Mouse (Mus musculus) neutrophil, adult 5-6 weeks (primary cell): ENCODE results near the gene Dbil5. TPM values are rescaled to one million over a fixed set of nuclear protein-coding genes. Genes with fewer than 3 reads are reported as not detected.

Experiments used
- ATAC-seq: fragments of 151-379, 151-347 bp; 2 replicates; pipeline ENCODE4 v1.8.0; 2017; ENCODE audit warnings: mild to moderate bottlenecking, moderate TSS enrichment; ENCODE audit not compliant: insufficient number of reproducible peaks, poor library complexity, low FRiP score, severe bottlenecking; ENCODE audit errors: extremely low read depth
- total RNA-seq: library from RNA; stranded (forward); fragments of 200-1000 nt; gene quantifications from 2 replicates; pipeline ENCODE4 v1.2.3, GENCODE M21; 2017

Gene Dbil5
- total RNA-seq, 1 experiment from 2014 or later: not detected

DNA sequence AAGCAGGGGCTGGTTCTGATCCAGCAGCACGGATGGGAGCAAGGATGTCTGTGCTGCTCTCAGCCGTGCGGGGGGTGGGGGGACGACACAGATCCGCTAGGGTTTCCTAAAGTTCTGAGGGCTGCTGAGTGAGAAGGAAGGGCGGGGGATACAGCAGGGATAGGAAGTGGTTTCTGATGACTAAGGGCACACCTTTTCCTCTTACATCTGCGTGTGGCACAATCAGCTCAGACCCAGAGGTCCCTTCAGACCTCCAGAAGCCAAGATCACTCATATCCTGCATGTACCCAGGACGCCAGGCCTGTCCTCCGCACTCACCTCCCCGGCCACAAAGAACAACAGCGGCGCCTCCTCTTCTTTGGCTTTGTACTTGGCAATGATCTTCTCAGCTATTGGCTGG, 43.8 kb downstream of the Dbil5 start:
- ATAC-seq: peak; percentile 57

DNA sequence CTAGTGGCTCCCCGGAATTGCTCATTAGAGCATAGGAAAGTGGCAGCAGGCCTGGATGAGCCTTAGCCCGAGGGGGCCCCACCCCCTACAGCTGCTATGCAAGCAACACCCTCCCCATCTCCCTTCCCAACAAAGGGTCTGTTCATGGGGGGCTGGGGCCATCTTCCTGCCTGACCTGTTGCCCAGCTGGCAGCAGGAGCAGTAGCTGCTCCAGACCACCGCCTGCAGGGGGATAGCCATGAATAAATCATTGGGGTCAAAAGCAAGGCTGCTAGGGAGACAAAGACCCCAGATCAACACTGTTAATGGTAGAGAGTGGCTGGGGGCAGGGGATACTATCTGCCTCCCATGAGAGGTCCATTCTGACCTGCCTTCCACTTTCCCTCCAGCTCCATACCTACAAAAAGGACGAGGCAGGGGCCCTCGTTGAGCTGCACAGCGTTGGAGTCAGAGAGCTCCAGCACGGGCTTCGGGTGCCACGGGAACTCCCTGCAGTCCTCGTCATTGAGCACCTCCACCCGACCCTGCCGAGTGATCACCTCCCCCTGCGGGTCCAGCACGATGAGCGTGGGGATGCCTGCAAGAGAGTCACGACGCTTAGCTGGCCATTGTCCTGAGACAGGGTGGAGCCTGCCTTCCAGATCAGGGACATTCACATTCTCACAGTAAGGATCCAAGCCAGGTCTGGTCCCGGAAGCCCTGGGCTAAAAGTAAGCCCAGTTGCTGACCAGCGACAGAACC, 45.4 kb downstream of the Dbil5 start:
- ATAC-seq: no peak

DNA sequence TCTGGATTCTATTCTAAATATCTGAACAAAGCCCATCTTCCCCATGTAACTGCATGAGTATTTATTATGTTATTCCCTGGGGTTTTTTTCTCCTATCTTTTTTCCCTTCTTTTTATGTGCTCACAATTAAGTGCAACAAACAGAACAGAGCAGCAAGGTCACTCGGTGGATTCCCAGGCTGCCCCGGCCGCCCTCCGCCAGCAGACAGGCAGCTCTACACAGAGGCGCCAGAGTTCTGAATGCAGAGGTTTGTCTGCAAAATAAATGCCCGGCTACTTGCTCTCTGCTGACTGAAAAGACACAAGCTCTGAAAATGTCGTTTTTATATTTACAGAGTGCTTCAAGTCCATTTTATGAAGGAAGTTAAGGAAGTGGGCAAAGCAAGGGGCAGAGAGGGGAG, 50.1 kb downstream of the Dbil5 start:
- ATAC-seq: no peak

DNA sequence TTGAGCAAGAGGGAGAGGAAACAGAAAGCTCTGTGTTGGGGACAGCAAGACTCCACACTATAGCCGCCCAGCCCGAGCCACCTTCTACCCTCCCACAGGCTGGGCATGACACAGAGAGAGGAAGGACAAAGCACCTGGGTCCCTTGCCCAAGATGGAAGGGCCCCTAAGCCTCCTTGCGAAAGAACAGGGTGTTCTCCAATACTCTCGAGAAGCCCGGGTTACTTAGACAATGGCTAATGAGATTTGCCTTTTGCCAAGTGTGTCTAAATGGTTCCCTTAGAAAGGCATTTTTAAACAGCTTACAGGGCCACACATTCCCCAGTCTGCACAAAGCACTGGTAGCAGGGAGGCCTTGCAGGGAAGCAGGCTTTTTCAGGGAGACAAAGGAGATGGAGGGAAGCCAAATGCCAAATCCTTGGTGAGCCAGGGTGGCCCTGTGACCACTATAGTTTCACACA, 50.6 kb downstream of the Dbil5 start:
- 0 out of 2 replicates have a peak, but pooled peaks have one; percentile 24 for ATAC-seq

Other genes starting within 250 kb of the Dbil5 start
- not detected in 2 replicates for gene 1700016K19Rik, start 217.7 kb upstream of the Dbil5 start, total RNA-seq
- gene Rflnb, start 189.8 kb upstream of the Dbil5 start, total RNA-seq: 69.2 and 73.0 TPM in 2 replicates
- gene Vps53, start 38.0 kb upstream of the Dbil5 start, total RNA-seq: 26.3 and 28.9 TPM in 2 replicates
- 1.2 and 1.4 TPM in 2 replicates for gene Fam57a, start 37.9 kb upstream of the Dbil5 start, total RNA-seq
- gene Gemin4, start 56 bp downstream of the Dbil5 start, total RNA-seq: 5.2 and 5.4 TPM in 2 replicates
- gene Mrm3, start 26.1 kb downstream of the Dbil5 start, total RNA-seq: 6.8 and 7.7 TPM in 2 replicates
- 57.1 and 60.8 TPM in 2 replicates for gene Glod4, start 26.1 kb downstream of the Dbil5 start, total RNA-seq
- gene Nxn, start 181.5 kb downstream of the Dbil5 start, total RNA-seq: 4.2 and 5.0 TPM in 2 replicates
- 4.3 and 5.6 TPM in 2 replicates for gene Timm22, start 189.3 kb downstream of the Dbil5 start, total RNA-seq